Mouse (Mus musculus) heart, embryonic 11.5 days (tissue): ENCODE measurements around the gene Prx. TPM values are rescaled to one million over a fixed set of nuclear protein-coding genes. Genes with fewer than 3 reads are reported as not detected.

Experiments
- ATAC-seq: fragments of 200-750 bp; cut with Nextera tagmentation; replicated peaks from 2 replicates; pipeline ENCODE4 v1.8.0; 2017; ENCODE audit warnings: moderate library complexity; ENCODE audit not compliant: insufficient number of reproducible peaks, low FRiP score, low TSS enrichment
- H3K27ac ChIP-seq: fragments of 300-500 bp; sonication (generic); 2 replicates; pipeline ENCODE4 v1.5.1; 2014; ENCODE audit warnings: mild to moderate bottlenecking, low read depth, low read length
- H3K27me3 ChIP-seq: fragments of 300-500 bp; sonication (generic); 2 replicates; pipeline ENCODE4 v1.6.1; 2014; ENCODE audit warnings: mild to moderate bottlenecking, low read length, mixed read lengths; ENCODE audit not compliant: control insufficient read depth, insufficient read depth
- H3K36me3 ChIP-seq: fragments of 300-500 bp; sonication (generic); 2 replicates; pipeline ENCODE4 v1.6.1; 2014; ENCODE audit warnings: mild to moderate bottlenecking, low read length, moderate library complexity, mixed read lengths; ENCODE audit not compliant: control insufficient read depth, insufficient read depth
- H3K4me1 ChIP-seq: fragments of 300-500 bp; sonication (generic); 2 replicates; pipeline ENCODE4 v1.6.1; 2014; ENCODE audit warnings: low read length; ENCODE audit not compliant: control insufficient read depth, insufficient read depth
- H3K4me2 ChIP-seq: fragments of 300-500 bp; sonication (generic); 2 replicates; pipeline ENCODE4 v1.6.1; 2014; ENCODE audit warnings: mild to moderate bottlenecking, moderate library complexity
- H3K4me3 ChIP-seq: fragments of 300-500 bp; sonication (generic); 2 replicates; pipeline ENCODE4 v1.5.1; 2014; ENCODE audit warnings: low read depth, low read length
- H3K9ac ChIP-seq: fragments of 300-500 bp; sonication (generic); 2 replicates; pipeline ENCODE4 v1.6.1; 2014; ENCODE audit warnings: mild to moderate bottlenecking, low read depth, low read length, moderate library complexity
- H3K9me3 ChIP-seq: fragments of 300-500 bp; sonication (generic); replicated peaks from 2 replicates; pipeline ENCODE4 v1.6.1; 2016; ENCODE audit warnings: low read length; ENCODE audit not compliant: control insufficient read depth
- WGBS: fragments of 180-500 bp; shearing (Covaris S2); extraction: QIAGEN DNeasy Blood & Tissue Kit; methylation state at CpG from one replicate; pipeline ENCODE4 v1.1.7; 2014; ENCODE audit not compliant: insufficient replicate concordance; 5-methylcytosine and 5-hydroxymethylcytosine counted together
- polyA plus RNA-seq: library from polyadenylated mRNA; unstranded; fragments of >200 nt; fragmentation: Nextera tagmentation; extraction: Ambion mirVana; gene quantifications from 2 replicates; pipeline ENCODE4 v1.2.1, GENCODE M21; 2014

Gene Prx
- polyA plus RNA-seq, 1 experiment from 2014 or later, result 0.76 TPM

DNA sequence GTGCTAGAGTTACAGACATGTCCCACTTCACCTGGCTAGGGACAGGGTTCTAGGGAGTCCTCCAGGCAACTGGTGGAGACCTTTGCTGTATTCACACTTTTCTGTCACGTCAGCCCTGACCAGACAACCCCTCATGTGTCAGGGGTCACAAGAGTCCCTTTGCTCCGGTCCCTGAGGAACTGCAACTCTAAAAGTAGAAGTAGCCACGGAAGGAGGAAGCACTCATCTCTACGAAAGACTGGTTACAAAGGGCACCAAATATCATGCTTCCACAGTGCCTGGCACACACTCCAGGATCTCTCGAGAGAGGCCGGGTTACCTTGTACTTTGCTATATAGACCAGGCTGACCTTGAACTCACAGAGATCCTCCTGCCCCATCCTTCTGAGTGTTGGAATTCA, 37.5 kb downstream of the Prx start:
- Histone ChIP-seq H3K36me3 (peaks cover 8% of the 10 kb centered on the region), H3K9me3 (no peaks in the 10 kb centered on the region), H3K27me3 (no peaks in the 10 kb centered on the region), H3K4me2 (no peak overlapping the region), H3K4me1 (peaks cover 5% of the 10 kb centered on the region), H3K9ac (no peak overlapping the region), H3K4me3 (no peak overlapping the region), H3K27ac (no peak overlapping the region)
- 90% methylated on average over 6 of the region's 6 CpGs for WGBS
- ATAC-seq, result no peak

DNA sequence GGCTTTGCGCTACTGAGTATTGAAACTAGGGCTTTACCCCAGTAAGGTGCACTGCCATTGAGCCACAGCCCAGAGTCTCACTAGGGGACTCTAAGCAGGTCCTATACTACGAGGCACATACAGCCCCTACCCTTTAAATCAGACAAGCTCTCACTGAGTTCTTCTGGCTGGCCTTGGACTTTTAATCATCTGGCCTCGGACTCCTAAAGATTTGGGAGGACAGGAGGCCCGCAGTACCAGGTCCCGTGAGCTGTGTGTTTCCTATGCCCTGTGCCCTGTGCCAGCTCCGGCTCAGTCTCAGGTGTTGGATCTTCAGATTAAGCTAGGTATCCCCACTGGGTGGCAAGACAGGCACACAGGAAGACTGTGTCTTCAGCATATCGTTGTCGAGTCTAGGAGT, 38.9 kb downstream of the Prx start:
- H3K9me3 ChIP-seq, result no peaks in the 10 kb centered on the region
- peaks cover 13% of the 10 kb centered on the region for H3K4me1 ChIP-seq
- H3K4me2 ChIP-seq, result no peak overlapping the region
- H3K9ac ChIP-seq, result no peak overlapping the region
- no peak for ATAC-seq
- WGBS, result 89% methylated on average over 8 of the region's 8 CpGs
- no peak overlapping the region for H3K27ac ChIP-seq
- peaks cover 3% of the 10 kb centered on the region; the same call in 1 of the 2 replicates for H3K36me3 ChIP-seq
- no peaks in the 10 kb centered on the region for H3K27me3 ChIP-seq
- no peak overlapping the region for H3K4me3 ChIP-seq

DNA sequence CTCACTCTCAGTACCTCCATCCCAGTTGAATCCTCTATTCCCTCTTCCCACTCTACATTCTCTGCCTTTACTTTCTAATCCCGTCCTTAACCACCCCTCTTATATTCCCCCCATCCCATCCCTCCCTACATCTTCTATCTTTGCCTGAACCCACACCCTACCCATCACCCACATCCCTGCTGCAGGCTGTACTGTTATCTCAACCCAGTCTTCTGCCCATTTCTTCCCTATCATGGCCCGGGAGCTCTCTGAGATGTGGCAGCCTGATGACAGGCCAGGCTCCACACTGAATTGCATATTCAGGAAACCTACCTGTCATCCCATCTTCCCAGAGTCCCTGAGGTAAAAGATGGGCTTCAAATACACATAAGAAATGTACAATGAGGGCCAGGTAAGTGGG, 39.7 kb downstream of the Prx start:
- WGBS, result 76% methylated on average over 2 of the region's 2 CpGs
- Histone ChIP-seq H3K4me1 (peaks cover 13% of the 10 kb centered on the region), H3K4me3 (no peak overlapping the region), H3K9ac (no peak overlapping the region), H3K27ac (no peak overlapping the region), H3K27me3 (no peaks in the 10 kb centered on the region), H3K4me2 (no peak overlapping the region), H3K36me3 (peaks cover 3% of the 10 kb centered on the region; the same call in 1 of the 2 replicates), H3K9me3 (no peaks in the 10 kb centered on the region)
- ATAC-seq, result no peak

DNA sequence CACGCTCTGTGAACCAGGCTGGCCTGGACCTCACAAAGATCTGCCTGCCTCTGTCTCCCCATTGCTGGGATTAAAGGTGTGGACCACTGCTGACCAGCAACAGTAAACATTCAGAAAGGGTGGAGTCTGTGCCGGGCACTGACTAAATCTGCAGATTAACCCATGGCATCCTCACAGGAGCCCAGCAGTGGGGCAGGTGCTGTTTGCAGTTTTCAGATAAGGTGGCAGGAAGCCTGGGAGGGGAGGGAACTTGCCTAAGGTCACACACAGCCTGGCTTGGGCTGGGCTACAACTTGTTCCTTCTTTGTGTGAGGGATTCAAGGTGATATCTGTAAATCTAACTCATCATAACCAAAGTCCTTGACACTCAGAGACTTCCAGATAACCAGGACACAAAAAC, 41.4 kb downstream of the Prx start:
- Histone ChIP-seq H3K27ac (no peak overlapping the region), H3K9me3 (no peaks in the 10 kb centered on the region), H3K4me1 (peaks cover 11% of the 10 kb centered on the region), H3K27me3 (no peaks in the 10 kb centered on the region), H3K4me3 (no peak overlapping the region), H3K4me2 (no peak overlapping the region), H3K9ac (no peak overlapping the region), H3K36me3 (peaks cover 3% of the 10 kb centered on the region; the same call in 1 of the 2 replicates)
- 0 out of 2 replicates have a peak, but pooled peaks have one; percentile 23 for ATAC-seq
- 62% methylated on average over 2 of the region's 2 CpGs for WGBS

DNA sequence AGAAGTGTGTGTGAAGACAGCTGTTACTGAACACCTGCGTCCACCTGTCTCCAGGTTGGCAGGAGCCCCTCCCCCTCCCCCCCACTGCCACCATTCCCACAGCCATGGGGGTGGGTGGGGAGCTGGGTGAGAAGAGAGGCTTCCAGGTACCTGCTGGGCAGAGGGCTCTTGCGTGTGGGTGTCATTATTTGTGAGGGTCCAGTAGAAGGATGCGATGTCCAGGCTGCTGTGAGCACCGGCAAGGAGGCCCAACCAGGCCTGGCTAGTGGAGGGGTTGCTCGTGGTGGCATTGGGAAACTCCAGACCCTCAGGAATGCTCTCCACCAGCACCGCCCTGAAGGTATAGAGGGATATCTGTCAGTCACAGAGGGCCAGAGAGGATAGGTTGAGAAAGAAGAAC, 41.8 kb downstream of the Prx start:
- no peaks in the 10 kb centered on the region for H3K27me3 ChIP-seq
- ATAC-seq, result no peak; the same call in 1 of the 2 replicates
- no peak overlapping the region for H3K27ac ChIP-seq
- H3K36me3 ChIP-seq, result peaks cover 3% of the 10 kb centered on the region; the same call in 1 of the 2 replicates
- no peak overlapping the region for H3K9ac ChIP-seq
- H3K4me1 ChIP-seq, result peaks cover 9% of the 10 kb centered on the region
- 80% methylated on average over 6 of the region's 6 CpGs for WGBS
- no peak overlapping the region for H3K4me3 ChIP-seq
- H3K9me3 ChIP-seq, result no peaks in the 10 kb centered on the region
- no peak overlapping the region for H3K4me2 ChIP-seq

DNA sequence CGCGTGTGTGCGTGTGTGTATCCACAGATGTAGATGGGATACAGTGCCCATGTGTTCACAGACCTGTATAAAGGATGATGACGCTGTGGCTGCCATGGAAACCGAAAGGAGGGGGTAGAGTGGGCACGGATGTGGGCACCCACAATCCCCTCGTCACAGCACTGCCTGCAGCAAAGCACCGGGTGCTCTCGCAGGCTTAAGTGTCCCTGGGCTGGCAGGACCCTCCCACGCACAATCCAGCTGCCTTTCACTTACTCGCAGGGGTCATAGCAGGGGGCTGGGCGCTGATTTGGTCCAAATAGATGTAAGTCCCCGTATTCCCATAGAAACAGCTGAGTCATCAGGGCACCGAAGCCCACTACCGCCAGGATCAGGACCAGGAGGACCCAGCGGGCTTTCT, 42.3 kb downstream of the Prx start:
- no peak overlapping the region for H3K4me3 ChIP-seq
- H3K9ac ChIP-seq, result no peak overlapping the region
- peaks cover 9% of the 10 kb centered on the region for H3K4me1 ChIP-seq
- no peaks in the 10 kb centered on the region for H3K27me3 ChIP-seq
- H3K27ac ChIP-seq, result no peak overlapping the region
- H3K4me2 ChIP-seq, result peak overlapping the region; percentile 97; the same call in 1 of the 2 replicates
- no peaks in the 10 kb centered on the region for H3K9me3 ChIP-seq
- no peak for ATAC-seq
- peaks cover 3% of the 10 kb centered on the region; the same call in 1 of the 2 replicates for H3K36me3 ChIP-seq
- WGBS, result 78% methylated on average over 16 of the region's 16 CpGs

DNA sequence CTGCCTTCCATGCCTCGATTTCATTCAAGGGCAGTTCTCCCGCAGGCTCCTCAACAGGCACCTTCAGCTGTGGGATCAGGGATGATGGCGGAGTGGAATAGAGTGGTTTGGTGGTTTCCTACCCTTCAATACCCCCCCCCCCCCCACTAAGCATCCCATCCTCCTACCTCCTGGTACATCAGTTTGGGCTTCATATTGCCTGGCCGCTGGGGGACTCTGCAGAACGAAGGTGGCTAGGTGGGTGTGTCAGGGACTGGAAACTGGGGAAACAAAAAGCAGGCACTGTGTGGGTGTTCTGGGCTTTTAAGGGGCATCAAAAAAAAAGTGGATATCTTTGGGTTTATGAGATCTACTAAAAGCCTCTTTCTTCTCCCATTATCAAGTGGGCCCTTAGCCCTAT, 42.8 kb downstream of the Prx start:
- Histone ChIP-seq H3K27me3 (no peaks in the 10 kb centered on the region), H3K36me3 (peaks cover 3% of the 10 kb centered on the region; the same call in 1 of the 2 replicates), H3K27ac (no peak overlapping the region), H3K4me3 (peak overlapping the region; percentile 63), H3K9me3 (no peaks in the 10 kb centered on the region), H3K4me2 (peak overlapping the region; percentile 97), H3K9ac (peak overlapping the region; percentile 74), H3K4me1 (peaks cover 9% of the 10 kb centered on the region)
- WGBS, result 56% methylated on average over 5 of the region's 5 CpGs
- ATAC-seq, result no peak

DNA sequence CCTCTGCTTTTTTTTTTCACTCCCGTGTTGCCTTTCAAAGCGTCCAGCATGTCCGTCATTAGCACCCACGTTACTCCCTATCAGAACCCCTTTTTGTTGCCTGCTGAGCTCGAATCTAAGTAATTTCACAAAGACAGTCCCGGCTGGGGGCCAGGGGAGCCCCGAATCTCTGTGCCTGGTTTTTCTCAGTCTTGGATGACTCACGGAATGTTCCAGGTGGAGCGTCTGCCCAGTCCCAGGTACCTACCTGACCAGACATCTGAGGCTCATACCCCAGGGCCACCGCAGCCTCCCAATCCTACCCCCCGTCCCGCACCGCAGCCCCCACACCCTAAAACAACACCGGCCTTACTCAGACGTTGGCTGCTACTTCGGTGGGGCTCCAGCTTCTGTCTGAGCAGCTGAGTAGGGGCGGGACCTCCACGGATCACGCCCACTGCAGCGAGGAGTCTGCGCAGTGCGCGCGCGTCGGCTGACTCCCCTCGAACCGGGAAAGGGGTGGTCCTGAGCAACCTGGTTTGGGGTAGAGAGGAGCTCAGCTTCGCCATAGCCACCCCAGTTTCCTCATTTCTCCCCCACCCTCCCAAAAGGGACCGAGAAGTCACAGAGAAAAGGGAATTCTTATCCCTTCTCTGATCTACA, 43.4 kb downstream of the Prx start:
- H3K27ac ChIP-seq, result no peak overlapping the region
- peaks cover 9% of the 10 kb centered on the region for H3K4me1 ChIP-seq
- peak; percentile 83 for ATAC-seq
- peak overlapping the region; percentile 74 for H3K9ac ChIP-seq
- 1% methylated on average over 30 of the region's 30 CpGs for WGBS
- H3K4me2 ChIP-seq, result peak overlapping the region; percentile 97
- H3K27me3 ChIP-seq, result no peaks in the 10 kb centered on the region
- peak overlapping the region; percentile 63 for H3K4me3 ChIP-seq
- H3K9me3 ChIP-seq, result no peaks in the 10 kb centered on the region
- peaks cover 3% of the 10 kb centered on the region; the same call in 1 of the 2 replicates for H3K36me3 ChIP-seq

DNA sequence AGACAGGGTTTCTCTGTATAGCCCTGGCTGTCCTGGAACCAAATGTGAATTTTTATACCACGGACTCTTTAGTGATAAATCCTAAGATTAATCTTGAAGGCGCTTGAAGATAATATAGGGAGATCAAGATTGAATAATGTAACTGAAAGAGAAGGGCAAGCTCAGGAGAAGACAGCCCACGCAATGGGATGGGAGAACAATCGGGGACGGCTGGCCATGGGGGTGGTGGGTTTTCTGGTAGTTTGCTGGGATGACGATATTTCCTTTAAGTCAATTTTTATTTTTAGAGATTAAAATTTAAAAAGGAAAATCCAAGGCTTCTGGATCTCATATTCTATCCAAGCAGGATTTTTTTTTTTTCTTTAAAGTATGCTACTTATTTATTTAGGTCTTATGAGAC, 43.9 kb downstream of the Prx start:
- no peak for ATAC-seq
- WGBS, result 46% methylated on average over 6 of the region's 6 CpGs
- peaks cover 9% of the 10 kb centered on the region for H3K4me1 ChIP-seq
- H3K9ac ChIP-seq, result peak overlapping the region; percentile 74
- H3K27me3 ChIP-seq, result no peaks in the 10 kb centered on the region
- H3K9me3 ChIP-seq, result no peaks in the 10 kb centered on the region
- no peak overlapping the region for H3K27ac ChIP-seq
- H3K36me3 ChIP-seq, result peaks cover 3% of the 10 kb centered on the region; the same call in 1 of the 2 replicates
- H3K4me2 ChIP-seq, result peak overlapping the region; percentile 97
- H3K4me3 ChIP-seq, result peak overlapping the region; percentile 63
